Mouse (Mus musculus) cortical plate, adult 2 months (tissue): Measurements from ENCODE around the gene Trmt1l.

Source experiments
- CTCF ChIP-seq: fragments of 200-500 bp; IDR thresholded peaks from 2 replicates; pipeline ENCODE4 v1.5.1; 2011; ENCODE audit warnings: mild to moderate bottlenecking, control low read depth, low read length; ENCODE audit not compliant: insufficient read depth; ENCODE audit errors: extremely low read depth
- POLR2A ChIP-seq: fragments of 200-500 bp; IDR thresholded peaks from 2 replicates; pipeline ENCODE4 v1.6.1; 2011; ENCODE audit warnings: mild to moderate bottlenecking, low read length, control low read depth; ENCODE audit not compliant: insufficient read depth; ENCODE audit errors: extremely low read depth

- peak; percentile 23; the same call in 1 of the 2 replicates for TF ChIP-seq CTCF
- no peak for TF ChIP-seq POLR2A
Measured at GRCm38 (mm10) chr1:151497028-151497427, 68.7 kb downstream of the Trmt1l start.
